Mouse (Mus musculus) intestine, postnatal 0 days (tissue): Measurements from ENCODE around the gene Padi3. TPM values are rescaled to one million over a fixed set of nuclear protein-coding genes. Genes with fewer than 3 reads are reported as not detected.

Source experiments
- ATAC-seq: fragments of 200-750 bp; cut with Nextera tagmentation; 2 replicates; pipeline ENCODE4 v1.8.0; 2017; ENCODE audit warnings: mild to moderate bottlenecking, moderate TSS enrichment, moderate library complexity
- H3K27ac ChIP-seq: fragments of 300-500 bp; sonication (generic); 2 replicates; pipeline ENCODE4 v1.5.1; 2014; ENCODE audit warnings: mild to moderate bottlenecking, low read depth, low read length, moderate library complexity
- H3K27me3 ChIP-seq: fragments of 300-500 bp; sonication (generic); replicated peaks from 2 replicates; pipeline ENCODE4 v1.6.1; 2014; ENCODE audit warnings: low read length, mixed read lengths; ENCODE audit not compliant: control insufficient read depth, insufficient read depth
- H3K36me3 ChIP-seq: fragments of 300-500 bp; sonication (generic); 2 replicates; pipeline ENCODE4 v1.6.1; 2014; ENCODE audit warnings: mild to moderate bottlenecking, moderate library complexity; ENCODE audit not compliant: control insufficient read depth, insufficient read depth
- H3K4me1 ChIP-seq: fragments of 300-500 bp; sonication (generic); replicated peaks from 2 replicates; pipeline ENCODE4 v1.6.1; 2014; ENCODE audit warnings: antibody characterized with exemption, low read length, mixed read lengths; ENCODE audit not compliant: control insufficient read depth, insufficient read depth
- H3K4me2 ChIP-seq: fragments of 300-500 bp; sonication (generic); replicated peaks from 2 replicates; pipeline ENCODE4 v1.6.1; 2014; ENCODE audit warnings: low read depth, mild to moderate bottlenecking, moderate library complexity
- H3K4me3 ChIP-seq: fragments of 300-500 bp; sonication (generic); 2 replicates; pipeline ENCODE4 v1.5.1; 2014; ENCODE audit warnings: low read depth, low read length
- H3K9ac ChIP-seq: fragments of 300-500 bp; sonication (generic); 2 replicates; pipeline ENCODE4 v1.6.1; 2014; ENCODE audit warnings: mild to moderate bottlenecking, low read depth, low read length
- H3K9me3 ChIP-seq: fragments of 300-500 bp; sonication (generic); 2 replicates; pipeline ENCODE4 v1.6.1; 2016; ENCODE audit warnings: mixed run types; ENCODE audit not compliant: control insufficient read depth
- CTCF ChIP-seq: sonication (generic); IDR thresholded peaks from 2 replicates; pipeline ENCODE4 v1.5.1; 2016; ENCODE audit warnings: low read depth, mild to moderate bottlenecking, control low read depth, antibody characterized with exemption, moderate library complexity
- WGBS: fragments of 180-500 bp; shearing (Covaris S2); extraction: QIAGEN DNeasy Blood & Tissue Kit; methylation state at CpG from one replicate; pipeline ENCODE4 v1.1.7; 2014; 5-methylcytosine and 5-hydroxymethylcytosine counted together
- polyA plus RNA-seq: library from polyadenylated mRNA; unstranded; fragments of >200 nt; fragmentation: Nextera tagmentation; extraction: Ambion mirVana; gene quantifications from 2 replicates; pipeline ENCODE4 v1.2.1, GENCODE M21; 2015

Gene Padi3
- polyA plus RNA-seq, 1 experiment from 2014 or later = 0.83 TPM

GRCm38 (mm10) chr4:140801364-140801763 lies 9.1 kb downstream of the Padi3 start:
- Histone ChIP-seq H3K4me1 (no peaks in the 10 kb centered on the region), H3K4me3 (no peak overlapping the region), H3K9me3 (no peaks in the 10 kb centered on the region), H3K36me3 (no peaks in the 10 kb centered on the region), H3K27me3 (no peaks in the 10 kb centered on the region), H3K9ac (no peak overlapping the region), H3K4me2 (no peak overlapping the region), H3K27ac (no peak overlapping the region)
- TF ChIP-seq CTCF = no peak
- ATAC-seq = no peak
- WGBS = 48% methylated on average over 3 of the region's 3 CpGs

DNA sequence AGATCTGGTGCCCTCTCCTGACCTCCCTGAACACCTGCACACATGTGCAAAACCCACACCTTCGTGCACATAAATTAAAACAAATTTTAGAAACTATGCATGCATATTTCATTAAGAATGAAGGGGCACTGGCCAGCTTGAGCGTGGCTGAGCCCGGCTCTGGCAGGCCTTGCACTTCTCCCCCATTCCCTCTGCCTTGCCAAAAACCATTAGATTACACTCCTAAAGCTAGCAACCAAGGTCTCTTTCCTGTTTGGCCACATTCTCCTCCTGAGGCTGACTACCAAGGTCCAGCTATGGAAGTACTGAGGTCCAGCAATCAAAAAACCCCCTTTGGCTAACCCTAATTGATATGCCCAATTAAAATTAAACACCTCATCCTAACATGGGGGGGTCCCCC lies 13.7 kb downstream of the Padi3 start:
- WGBS = 84% methylated on average over 3 of the region's 3 CpGs
- no peaks in the 10 kb centered on the region for H3K4me1 ChIP-seq
- no peak overlapping the region for H3K4me2 ChIP-seq
- no peaks in the 10 kb centered on the region for H3K36me3 ChIP-seq
- no peaks in the 10 kb centered on the region for H3K27me3 ChIP-seq
- no peak overlapping the region for H3K27ac ChIP-seq
- no peak for TF ChIP-seq CTCF
- no peak overlapping the region for H3K4me3 ChIP-seq
- H3K9ac ChIP-seq = no peak overlapping the region
- no peak for ATAC-seq
- H3K9me3 ChIP-seq = no peaks in the 10 kb centered on the region

DNA sequence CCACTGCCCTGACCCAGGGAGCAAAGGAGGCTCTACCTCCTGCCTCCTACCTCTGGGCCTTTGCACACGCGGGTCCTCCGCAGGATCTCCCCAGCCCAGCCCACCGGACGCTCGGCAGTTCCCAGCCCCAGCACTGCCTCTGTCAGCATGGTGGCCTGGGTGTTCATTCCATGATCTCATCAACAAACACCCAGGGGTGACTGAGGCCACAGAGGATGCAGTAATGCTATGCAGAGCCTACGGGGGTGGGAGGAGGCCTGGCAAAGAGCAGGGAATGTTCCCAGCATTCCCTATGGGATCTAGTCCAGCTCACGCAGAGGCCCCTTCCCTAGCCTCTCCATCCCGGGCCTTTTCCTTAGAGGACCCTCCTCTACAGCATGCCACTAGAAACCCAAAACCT lies 15.8 kb downstream of the Padi3 start:
- ATAC-seq = no peak
- no peak overlapping the region for H3K4me2 ChIP-seq
- H3K27ac ChIP-seq = no peak overlapping the region
- H3K27me3 ChIP-seq = no peaks in the 10 kb centered on the region
- H3K4me1 ChIP-seq = no peaks in the 10 kb centered on the region; the same call in 1 of the 2 replicates
- no peaks in the 10 kb centered on the region for H3K9me3 ChIP-seq
- no peaks in the 10 kb centered on the region for H3K36me3 ChIP-seq
- no peak overlapping the region for H3K9ac ChIP-seq
- TF ChIP-seq CTCF = no peak
- 91% methylated on average over 9 of the region's 9 CpGs for WGBS
- H3K4me3 ChIP-seq = no peak overlapping the region

DNA sequence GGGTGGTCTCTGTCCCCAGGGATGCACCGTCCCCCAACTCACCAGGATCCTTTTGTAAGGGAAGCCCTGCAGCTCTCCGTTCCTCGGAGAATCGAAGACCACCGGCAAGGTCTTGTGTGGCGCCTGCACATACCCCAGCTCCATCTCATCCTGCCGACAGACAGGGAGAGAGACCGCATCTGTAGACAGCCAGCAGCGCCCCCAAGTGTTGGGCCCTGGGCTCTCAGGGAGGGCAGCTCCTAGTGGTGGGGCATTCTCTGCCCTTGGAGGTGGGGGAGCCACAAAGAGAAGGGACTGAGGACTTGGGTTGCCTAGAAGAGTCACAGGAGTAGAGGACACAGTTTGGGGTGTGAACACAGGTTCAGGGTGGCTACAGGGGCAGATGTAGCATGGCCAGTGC lies 16.7 kb downstream of the Padi3 start:
- Histone ChIP-seq H3K4me1 (no peaks in the 10 kb centered on the region; the same call in 1 of the 2 replicates), H3K27ac (no peak overlapping the region), H3K4me3 (no peak overlapping the region), H3K36me3 (no peaks in the 10 kb centered on the region), H3K9me3 (no peaks in the 10 kb centered on the region), H3K4me2 (no peak overlapping the region), H3K9ac (no peak overlapping the region), H3K27me3 (no peaks in the 10 kb centered on the region)
- TF ChIP-seq CTCF = peak; percentile 68
- 73% methylated on average over 9 of the region's 9 CpGs for WGBS
- no peak for ATAC-seq

- Histone ChIP-seq H3K9me3 (no peaks in the 10 kb centered on the region), H3K4me3 (no peak overlapping the region), H3K9ac (no peak overlapping the region), H3K4me2 (no peak overlapping the region; the same call in 1 of the 2 replicates), H3K27me3 (no peaks in the 10 kb centered on the region), H3K4me1 (no peaks in the 10 kb centered on the region; the same call in 1 of the 2 replicates), H3K27ac (no peak overlapping the region), H3K36me3 (no peaks in the 10 kb centered on the region)
- ATAC-seq = peak; percentile 76
- TF ChIP-seq CTCF = no peak
- 51% methylated on average over 7 of the region's 7 CpGs for WGBS
Measured at GRCm38 (mm10) chr4:140792584-140792983, 17.9 kb downstream of the Padi3 start.

DNA sequence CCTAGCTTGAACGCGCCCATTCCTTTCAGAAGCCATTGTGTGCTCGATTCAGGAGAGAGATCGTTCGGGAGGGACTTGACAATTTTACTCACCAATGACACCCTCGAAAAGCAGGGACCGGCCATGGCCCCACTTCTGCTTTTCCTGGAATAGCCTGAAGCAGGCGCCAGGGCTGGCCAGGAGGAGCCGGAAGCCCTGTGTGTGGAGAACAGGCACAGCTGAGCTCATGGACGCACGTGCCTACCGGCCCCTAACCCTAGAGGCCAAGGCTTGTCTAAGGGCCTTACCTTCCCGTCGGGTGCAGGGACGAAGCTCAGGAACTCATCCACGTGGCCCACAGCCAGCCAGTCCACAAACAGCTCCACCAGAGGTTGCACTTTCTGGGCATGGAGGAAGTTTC lies 19.4 kb downstream of the Padi3 start:
- WGBS = 80% methylated on average over 16 of the region's 16 CpGs
- TF ChIP-seq CTCF = no peak
- ATAC-seq = no peak
- Histone ChIP-seq H3K9ac (no peak overlapping the region), H3K36me3 (no peaks in the 10 kb centered on the region), H3K4me1 (no peaks in the 10 kb centered on the region; the same call in 1 of the 2 replicates), H3K4me2 (no peak overlapping the region), H3K27me3 (no peaks in the 10 kb centered on the region), H3K9me3 (no peaks in the 10 kb centered on the region), H3K4me3 (no peak overlapping the region), H3K27ac (no peak overlapping the region)

- H3K36me3 ChIP-seq = no peaks in the 10 kb centered on the region
- ATAC-seq = no peak
- WGBS = 77% methylated on average over 4 of the region's 4 CpGs
Measured at GRCm38 (mm10) chr4:140789983-140790382, 20.5 kb downstream of the Padi3 start.

More at GRCm38 (mm10) chr4:140789983-140790382, 20.5 kb downstream of the Padi3 start:
- TF ChIP-seq CTCF = no peak
- Histone ChIP-seq H3K4me2 (no peak overlapping the region), H3K4me1 (no peaks in the 10 kb centered on the region; the same call in 1 of the 2 replicates), H3K4me3 (no peak overlapping the region), H3K27ac (no peak overlapping the region), H3K9ac (no peak overlapping the region), H3K9me3 (no peaks in the 10 kb centered on the region), H3K27me3 (no peaks in the 10 kb centered on the region)
